Mouse (Mus musculus) neutrophil, adult 5-6 weeks (primary cell): Measurements from ENCODE around the gene Gmpr2. TPM values are rescaled to one million over a fixed set of nuclear protein-coding genes. Genes with fewer than 3 reads are reported as not detected.

ENCODE experiments used
- ATAC-seq: fragments of 151-379, 151-347 bp; 2 replicates; pipeline ENCODE4 v1.8.0; 2017; ENCODE audit warnings: mild to moderate bottlenecking, moderate TSS enrichment; ENCODE audit not compliant: insufficient number of reproducible peaks, poor library complexity, low FRiP score, severe bottlenecking; ENCODE audit errors: extremely low read depth
- total RNA-seq: library from RNA; stranded (forward); fragments of 200-1000 nt; gene quantifications from 2 replicates; pipeline ENCODE4 v1.2.3, GENCODE M21; 2017

Gmpr2 gene
- total RNA-seq, 1 experiment from 2014 or later = 44.8 TPM

- ATAC-seq = no peak
Observed at GRCm38 (mm10) chr14:55671486-55671832, 282 bp upstream of the Gmpr2 start.

- ATAC-seq = no peak
Observed at GRCm38 (mm10) chr14:55672741-55673060, 960 bp downstream of the Gmpr2 start.

GRCm38 (mm10) chr14:55677615-55678014, 5.9 kb downstream of the Gmpr2 start:
- ATAC-seq = no peak

DNA sequence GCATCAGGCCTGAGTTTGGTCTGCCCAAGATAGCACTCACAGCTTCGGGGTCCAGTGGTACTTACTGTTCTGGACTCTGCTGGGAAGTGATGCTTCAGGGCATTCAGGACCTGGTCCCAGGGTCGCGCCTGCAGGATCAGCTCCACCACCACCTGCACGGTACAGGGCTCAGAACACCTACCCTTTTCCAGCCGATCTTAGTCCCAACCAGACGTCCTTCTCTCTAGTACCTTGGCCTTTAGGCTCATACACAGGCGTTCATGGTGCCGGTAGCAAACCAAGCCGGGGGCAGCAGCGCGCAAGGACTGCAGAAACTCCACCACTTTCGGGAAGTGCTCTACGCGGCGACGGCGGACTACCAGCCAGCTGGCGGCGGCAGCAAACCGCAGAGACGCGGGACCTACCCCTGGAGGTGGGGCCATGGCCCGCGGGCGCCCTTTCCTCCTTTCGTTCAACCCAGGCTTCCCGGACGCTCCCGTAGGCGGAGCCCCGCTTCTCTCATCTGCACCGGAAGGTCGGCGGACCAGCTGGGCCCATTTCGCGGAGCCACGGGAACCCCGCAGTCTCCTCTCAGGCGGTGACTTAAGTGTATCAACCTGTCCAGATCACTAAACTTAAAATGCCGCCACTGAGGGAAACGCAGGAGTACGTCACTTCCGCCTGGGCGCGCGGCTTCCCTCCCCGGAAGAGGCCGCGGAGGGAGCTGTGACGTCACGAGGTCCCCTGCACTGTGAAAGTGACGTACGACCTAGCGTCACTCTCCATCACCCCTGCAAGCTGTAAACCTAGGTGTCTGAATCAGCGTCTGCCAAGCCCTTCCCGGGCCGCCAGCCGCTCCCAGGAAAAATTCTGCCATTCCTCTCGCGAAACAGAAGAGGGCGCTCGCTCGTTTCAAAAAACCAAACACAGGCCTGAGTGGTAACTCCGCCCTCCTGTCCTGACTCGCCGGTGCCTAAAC, 9.7 kb downstream of the Gmpr2 start, which contains the start of gene Tinf2:
TSS of gene Tinf2 (minus strand) at position 661 of the 958 bp plus-strand sequence.
- peak; percentile 91 for ATAC-seq

DNA sequence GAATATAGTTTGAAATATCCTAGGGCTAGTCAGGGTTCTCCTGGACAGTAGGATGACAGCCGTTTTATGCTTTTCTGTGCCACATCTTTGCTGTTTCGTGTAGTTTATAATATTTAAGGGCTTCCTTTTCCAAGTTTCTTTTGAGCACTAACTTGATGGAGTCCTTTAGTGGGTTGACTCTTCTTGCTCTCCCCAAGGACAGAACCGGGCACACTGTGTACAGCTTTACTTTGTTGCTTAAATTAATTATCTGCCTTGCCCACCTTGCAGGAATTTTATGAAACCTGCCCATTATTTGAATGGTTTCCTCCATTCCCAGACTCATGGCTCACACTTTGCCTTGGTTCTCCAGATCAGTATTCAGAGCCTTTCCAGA, 10.4 kb downstream of the Gmpr2 start:
- no peak for ATAC-seq

DNA sequence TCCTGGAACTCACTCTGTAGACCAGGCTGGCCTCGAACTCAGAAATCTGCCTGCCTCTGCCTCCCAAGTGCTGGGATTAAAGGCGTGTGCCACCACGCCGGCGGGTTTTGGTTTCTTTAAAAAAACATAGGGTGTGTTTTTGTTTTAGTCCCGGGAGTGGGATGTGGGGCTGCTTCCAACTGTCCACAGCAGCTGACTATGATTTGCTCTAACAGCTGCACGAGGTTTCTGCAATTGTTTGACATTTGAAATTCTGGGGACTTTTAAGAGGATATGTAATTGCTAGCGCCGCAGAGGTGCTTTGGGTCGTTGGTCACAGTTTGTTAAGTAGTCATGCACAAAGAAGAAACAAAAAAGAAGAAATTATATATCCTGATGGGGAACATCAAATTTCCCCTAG, 17.7 kb downstream of the Gmpr2 start:
- no peak for ATAC-seq

GRCm38 (mm10) chr14:55697226-55697625, 25.5 kb downstream of the Gmpr2 start:
- ATAC-seq = peak; percentile 71

DNA sequence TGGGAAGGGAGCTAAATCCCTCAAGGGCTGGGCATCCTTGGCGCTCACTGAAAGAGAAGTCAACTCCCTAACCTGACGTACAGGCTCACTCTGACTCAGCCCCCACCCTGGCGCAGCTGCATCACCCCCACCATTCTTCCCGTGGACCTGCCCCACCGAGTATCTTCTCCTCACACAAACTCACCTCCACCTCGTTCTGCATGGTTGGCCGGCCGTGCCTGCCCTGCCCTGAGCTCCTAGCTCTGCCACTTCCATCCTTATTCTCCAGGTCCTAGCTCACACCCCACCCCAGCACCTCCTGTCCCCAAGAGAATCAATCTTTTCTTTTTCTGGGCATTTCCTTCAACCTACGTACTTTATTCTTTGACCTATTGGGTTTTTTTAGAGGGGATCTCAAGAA, 29.4 kb downstream of the Gmpr2 start:
- no peak for ATAC-seq

DNA sequence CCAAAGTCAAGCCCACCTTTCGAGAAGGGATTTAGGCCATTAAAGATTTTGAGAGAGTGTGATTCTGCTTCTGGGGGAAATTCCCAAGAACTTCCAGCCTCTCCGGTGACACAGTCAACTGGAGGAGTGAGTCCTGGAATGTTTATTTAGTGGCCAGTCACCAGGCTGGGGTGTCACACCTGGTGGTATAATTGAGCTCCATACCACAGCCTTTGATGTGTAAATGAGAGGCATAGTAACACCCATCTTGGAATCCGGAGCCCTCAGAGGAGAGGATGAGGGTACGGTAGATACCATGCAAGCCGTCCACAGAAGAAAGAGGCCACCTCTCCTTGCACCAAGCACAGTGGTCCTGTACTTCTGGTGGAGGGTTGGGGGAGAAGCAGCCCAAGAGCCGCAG, 31.0 kb downstream of the Gmpr2 start:
- no peak for ATAC-seq

DNA sequence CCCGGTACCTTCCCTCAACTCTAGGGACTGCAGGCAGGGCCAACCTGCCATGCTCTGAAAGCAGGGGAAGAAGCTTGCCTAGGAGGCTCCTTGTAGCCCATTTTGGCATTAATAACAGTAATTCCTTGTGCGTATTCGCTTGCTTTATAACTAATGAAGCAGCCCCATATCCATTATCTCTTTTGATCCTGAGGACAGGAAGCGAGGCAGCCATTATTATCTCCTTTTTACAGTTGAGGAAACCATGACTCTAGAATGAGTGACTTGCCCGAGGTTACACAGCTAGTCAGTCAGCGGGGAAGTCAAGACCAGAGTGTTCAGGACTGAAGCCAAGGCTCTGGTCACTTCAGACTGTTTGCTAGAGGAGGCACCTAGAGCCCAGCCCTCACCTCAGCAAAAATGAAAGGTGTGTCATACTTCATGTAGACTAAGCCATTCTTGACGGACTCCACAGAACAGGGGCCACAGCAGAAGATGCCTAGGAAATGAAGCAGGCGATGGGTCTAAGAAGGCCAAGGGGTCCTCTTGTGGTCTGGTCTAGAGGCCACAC, 34.4 kb downstream of the Gmpr2 start:
- ATAC-seq = no peak

DNA sequence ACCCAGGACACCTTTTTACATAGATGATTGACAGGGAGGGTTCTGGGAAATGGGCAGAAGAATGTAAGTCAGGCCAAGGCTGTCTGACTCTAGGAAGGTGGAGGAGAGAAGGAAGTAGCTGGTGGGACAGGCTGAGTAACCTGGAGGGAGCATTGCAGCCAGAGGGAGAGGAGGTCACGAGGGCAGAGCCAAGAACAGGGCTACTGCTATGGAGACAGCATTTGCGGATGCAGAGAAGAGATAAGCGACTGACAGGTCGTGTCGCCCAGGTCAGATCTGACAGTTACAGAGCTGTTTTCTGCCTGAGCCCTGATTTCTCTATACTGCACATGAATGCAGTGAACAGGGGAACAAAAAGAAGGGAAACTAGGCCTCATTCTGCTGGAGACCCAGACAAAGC, 35.7 kb downstream of the Gmpr2 start:
- ATAC-seq = no peak

GRCm38 (mm10) chr14:55709509-55709908, 37.8 kb downstream of the Gmpr2 start:
- no peak for ATAC-seq

DNA sequence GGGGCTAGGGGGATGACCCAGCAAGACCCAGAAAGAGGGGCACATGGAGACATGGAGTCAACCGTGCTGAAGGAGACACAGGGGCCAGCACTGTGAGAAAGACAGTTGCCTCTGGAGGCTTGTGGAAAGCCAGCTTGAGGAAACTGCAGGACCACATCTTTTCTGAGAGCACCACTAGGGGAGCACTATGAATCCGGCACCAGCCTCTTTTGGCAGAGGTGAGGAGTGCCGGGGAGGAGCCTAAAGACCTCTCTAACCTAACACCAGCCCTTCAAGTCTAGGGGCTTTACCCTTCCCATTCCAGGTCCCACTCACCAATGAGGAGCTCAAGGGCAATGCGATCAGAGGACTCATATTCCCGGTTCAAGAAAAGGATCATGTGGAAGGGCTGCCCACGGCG, 40.0 kb downstream of the Gmpr2 start:
- no peak for ATAC-seq

DNA sequence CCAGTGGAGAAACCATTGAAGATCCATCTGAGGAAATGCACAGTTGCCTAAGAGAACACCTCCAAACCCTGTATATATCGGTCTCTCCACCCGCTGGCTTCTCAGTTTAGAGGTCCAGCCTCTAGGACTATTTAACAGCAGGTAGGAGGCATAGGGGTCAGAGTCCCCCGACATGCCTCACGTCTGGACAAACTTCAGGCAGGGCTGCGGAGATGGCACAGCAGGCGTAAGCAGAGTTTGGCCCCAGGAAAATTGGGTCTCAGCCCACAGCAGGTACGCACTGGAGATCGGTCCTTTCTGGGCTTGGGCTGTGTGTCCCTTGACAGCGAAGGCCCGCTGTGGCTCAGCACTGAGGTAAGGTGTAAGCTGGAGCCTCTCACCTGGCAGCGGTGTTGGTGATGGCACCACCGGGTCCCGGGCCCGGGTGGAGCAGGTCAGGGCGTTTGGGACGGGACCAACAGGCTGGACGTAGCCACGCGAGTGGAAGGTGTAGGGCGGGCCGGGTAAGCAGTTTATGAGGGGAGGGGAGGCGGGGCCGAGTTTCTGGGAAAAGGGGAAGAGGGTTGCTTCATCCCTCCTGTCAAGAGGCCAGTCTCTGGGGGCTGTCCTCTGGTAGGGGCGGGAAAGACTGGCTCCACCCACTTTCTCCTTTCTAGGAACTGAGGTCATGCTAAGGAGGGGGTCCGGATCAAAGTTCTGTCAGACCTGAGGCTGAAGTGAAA, 41.4 kb downstream of the Gmpr2 start:
- 0 out of 2 replicates have a peak, but pooled peaks have one; percentile 13 for ATAC-seq

DNA sequence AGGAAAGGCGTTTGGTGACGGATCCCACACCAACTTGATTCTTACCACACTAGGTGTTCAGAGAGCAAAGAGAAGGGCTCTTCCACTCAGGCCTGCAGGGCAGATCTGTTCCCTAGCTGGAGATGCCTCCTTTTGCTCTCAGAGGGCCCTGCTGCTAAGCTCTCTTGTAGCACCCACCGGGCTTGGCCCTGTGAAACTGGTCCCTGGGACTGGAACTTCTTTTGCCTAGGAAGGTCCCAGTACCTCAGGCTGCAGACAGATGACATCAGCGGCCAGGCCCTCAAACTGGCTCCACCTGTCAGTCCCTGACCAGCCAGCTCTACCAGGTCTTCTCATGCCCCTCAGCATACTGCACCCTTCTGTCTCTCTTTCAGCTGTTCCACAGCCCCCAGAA, 42.0 kb downstream of the Gmpr2 start, which contains the start of gene Tgm1:
TSS of gene Tgm1 (minus strand) at position 198 of the 394 bp plus-strand sequence.
- ATAC-seq = no peak

DNA sequence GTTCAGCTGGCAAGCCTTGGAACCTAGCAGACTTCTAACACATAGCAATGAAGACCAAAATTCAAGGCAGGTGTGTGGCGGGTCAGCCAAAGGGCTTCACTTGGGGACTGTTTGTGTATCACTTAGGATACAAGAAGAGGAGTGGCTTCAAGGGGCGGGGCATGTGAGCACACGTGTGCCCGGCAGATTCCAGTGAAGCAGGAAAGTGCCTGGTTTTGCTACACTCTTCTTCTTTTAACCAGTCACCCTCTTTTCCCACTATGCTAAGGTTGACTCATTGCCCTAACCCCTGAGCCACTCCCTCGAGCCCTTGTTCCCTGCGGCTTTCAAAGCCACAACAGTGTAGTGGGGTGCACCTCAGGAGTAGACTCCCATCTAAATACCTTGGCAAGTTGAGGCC, 43.2 kb downstream of the Gmpr2 start:
- ATAC-seq = no peak

GRCm38 (mm10) chr14:55716271-55716670, 44.5 kb downstream of the Gmpr2 start:
- no peak for ATAC-seq

- no peak for ATAC-seq
Observed at GRCm38 (mm10) chr14:55716884-55717283, 45.1 kb downstream of the Gmpr2 start.

DNA sequence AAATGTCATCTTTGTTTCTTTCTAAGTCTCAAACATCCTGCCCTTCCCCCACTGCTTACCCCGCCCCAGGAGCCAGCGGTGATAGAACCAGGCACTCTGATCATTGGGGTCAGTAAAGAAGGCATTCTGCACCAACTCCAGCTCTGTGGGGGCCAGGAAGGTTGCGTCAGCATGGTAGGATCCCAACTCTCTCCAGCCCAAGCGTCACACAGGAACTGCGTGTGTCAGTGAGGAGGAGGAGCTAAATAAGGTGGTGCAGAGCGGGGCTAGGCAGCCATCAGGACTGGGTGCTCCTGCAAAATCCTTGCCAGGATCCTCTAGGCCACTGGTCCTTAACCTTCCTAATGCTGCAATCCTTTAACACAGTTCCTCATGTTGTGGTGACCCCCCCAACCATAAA, 48.0 kb downstream of the Gmpr2 start:
- ATAC-seq = no peak

DNA sequence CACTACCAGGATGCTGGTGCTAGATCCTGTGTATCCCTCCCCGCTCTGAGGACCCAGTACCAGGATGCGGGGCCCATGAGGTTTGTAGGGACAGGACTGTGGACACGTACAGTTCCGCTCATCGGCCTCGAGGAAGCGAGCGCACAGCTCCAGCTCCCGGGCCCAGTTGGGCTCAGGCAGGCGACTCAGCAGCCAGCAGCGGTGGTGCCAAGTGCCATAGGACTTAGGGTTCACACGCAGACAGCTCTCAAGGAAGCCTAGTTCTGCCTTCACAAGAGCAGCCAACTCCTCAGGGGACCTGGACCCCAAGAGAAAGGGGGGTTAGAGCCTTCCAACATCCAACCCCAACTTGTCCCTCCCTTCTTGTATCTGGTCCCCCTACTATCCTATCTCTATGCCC, 48.9 kb downstream of the Gmpr2 start:
- ATAC-seq = no peak
